Mouse (Mus musculus) myocyte (in vitro differentiated cells): ENCODE data around the gene Pola2.

Source experiments
- MAX ChIP-seq: IDR thresholded peaks from one replicate; pipeline ENCODE4 v1.6.1; 2011; ENCODE audit warnings: low read depth, mild to moderate bottlenecking, control low read depth
- TCF12 ChIP-seq: IDR thresholded peaks from one replicate; pipeline ENCODE4 v1.6.1; 2011; ENCODE audit warnings: mild to moderate bottlenecking, control low read depth; ENCODE audit not compliant: poor library complexity, insufficient read depth, severe bottlenecking
- USF1 ChIP-seq: IDR thresholded peaks from one replicate; pipeline ENCODE4 v1.6.1; 2011; ENCODE audit warnings: low read depth, mild to moderate bottlenecking, control low read depth, moderate library complexity

GRCm38 (mm10) chr19:5951631-5952030 is 12.4 kb downstream of the Pola2 start:
- no peak for TF ChIP-seq TCF12
- no peak for TF ChIP-seq USF1
- TF ChIP-seq MAX, result no peak
